Mouse (Mus musculus): ENCODE measurements around the gene Slc22a1. TPM values are rescaled to one million over a fixed set of nuclear protein-coding genes. Genes with fewer than 3 reads are reported as not detected.
"Not testable (repeated sequence)": the region's sequence is repeated elsewhere in the genome, so short reads cannot be mapped to it uniquely, and the experiment has no call there.

The Slc22a1 gene
- total and polyA plus RNA-seq, 3 experiments, result 0.29 to 1.7 TPM; not detected in 1

- DNase-seq, result no peak
Measured at GRCm38 (mm10) chr17:12684928-12685624, 9.4 kb upstream of the Slc22a1 start.

- no peak for DNase-seq
Measured at GRCm38 (mm10) chr17:12684412-12684811, 8.8 kb upstream of the Slc22a1 start.

- no peak for DNase-seq
Measured at GRCm38 (mm10) chr17:12683582-12683981, 8.0 kb upstream of the Slc22a1 start.

GRCm38 (mm10) chr17:12678261-12678660 is 2.6 kb upstream of the Slc22a1 start:
- DNase-seq, result no peak

GRCm38 (mm10) chr17:12677139-12677538 is 1.5 kb upstream of the Slc22a1 start:
- no peak for DNase-seq

- DNase-seq, result not testable (repeated sequence)
Measured at GRCm38 (mm10) chr17:12674980-12675379, 649 bp downstream of the Slc22a1 start.

GRCm38 (mm10) chr17:12673871-12674270 is 1.8 kb downstream of the Slc22a1 start:
- no peak for DNase-seq

- DNase-seq, result no peak
Measured at GRCm38 (mm10) chr17:12672285-12672790, 3.3 kb downstream of the Slc22a1 start.

GRCm38 (mm10) chr17:12671029-12671605 is 4.5 kb downstream of the Slc22a1 start:
- no peak for DNase-seq

GRCm38 (mm10) chr17:12669363-12669679 is 6.3 kb downstream of the Slc22a1 start:
- no peak for DNase-seq

GRCm38 (mm10) chr17:12668478-12669362 is 6.9 kb downstream of the Slc22a1 start:
- no peak for DNase-seq

- peak; percentile 70 for DNase-seq
Measured at GRCm38 (mm10) chr17:12664156-12664555, 11.5 kb downstream of the Slc22a1 start.

GRCm38 (mm10) chr17:12660572-12661260 is 14.9 kb downstream of the Slc22a1 start:
- no peak for DNase-seq

- no peak for DNase-seq
Measured at GRCm38 (mm10) chr17:12659233-12659632, 16.4 kb downstream of the Slc22a1 start.

- DNase-seq, result no peak
Measured at GRCm38 (mm10) chr17:12658784-12659183, 16.8 kb downstream of the Slc22a1 start.

- DNase-seq, result no peak
Measured at GRCm38 (mm10) chr17:12655826-12656225, 19.8 kb downstream of the Slc22a1 start.

GRCm38 (mm10) chr17:12654061-12654460 is 21.6 kb downstream of the Slc22a1 start:
- DNase-seq, result no peak

GRCm38 (mm10) chr17:12652604-12653003 is 23.0 kb downstream of the Slc22a1 start:
- DNase-seq, result no peak

- DNase-seq, result no peak
Measured at GRCm38 (mm10) chr17:12645461-12645860, 30.2 kb downstream of the Slc22a1 start.

GRCm38 (mm10) chr17:12641087-12641486 is 34.5 kb downstream of the Slc22a1 start:
- no peak for DNase-seq

GRCm38 (mm10) chr17:12639585-12639984 is 36.0 kb downstream of the Slc22a1 start:
- DNase-seq, result no peak

GRCm38 (mm10) chr17:12634814-12635213 is 40.8 kb downstream of the Slc22a1 start:
- DNase-seq, result no peak
